Mouse (Mus musculus): ENCODE data around the gene Ddn.
A peak's percentile ranks its signal among the peaks of the same experiment; 100 is the strongest.
"Not testable (repeated sequence)": the region's sequence is repeated elsewhere in the genome, so short reads cannot be mapped to it uniquely, and the experiment has no call there.

Ddn gene

DNA sequence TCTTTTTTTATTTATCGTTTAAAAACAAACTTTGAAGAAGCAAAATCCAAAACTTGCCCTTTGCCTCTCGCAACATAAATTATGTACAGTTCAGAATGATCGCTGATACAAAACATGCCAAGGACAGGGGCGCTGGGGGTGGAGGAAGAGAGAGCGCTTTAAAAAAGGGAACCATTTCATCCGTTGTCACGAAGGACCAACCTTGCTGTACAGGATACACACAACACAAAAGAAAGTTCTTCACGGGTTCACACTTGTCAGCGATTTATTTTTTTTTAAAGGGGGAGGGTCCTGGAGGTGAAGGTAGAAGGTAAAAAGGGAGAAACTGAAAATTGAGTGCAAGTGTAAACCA, 22.4 kb upstream of the Ddn start:
- no peak for DNase-seq (ENCODE audit: low read depth, low spot score)

DNA sequence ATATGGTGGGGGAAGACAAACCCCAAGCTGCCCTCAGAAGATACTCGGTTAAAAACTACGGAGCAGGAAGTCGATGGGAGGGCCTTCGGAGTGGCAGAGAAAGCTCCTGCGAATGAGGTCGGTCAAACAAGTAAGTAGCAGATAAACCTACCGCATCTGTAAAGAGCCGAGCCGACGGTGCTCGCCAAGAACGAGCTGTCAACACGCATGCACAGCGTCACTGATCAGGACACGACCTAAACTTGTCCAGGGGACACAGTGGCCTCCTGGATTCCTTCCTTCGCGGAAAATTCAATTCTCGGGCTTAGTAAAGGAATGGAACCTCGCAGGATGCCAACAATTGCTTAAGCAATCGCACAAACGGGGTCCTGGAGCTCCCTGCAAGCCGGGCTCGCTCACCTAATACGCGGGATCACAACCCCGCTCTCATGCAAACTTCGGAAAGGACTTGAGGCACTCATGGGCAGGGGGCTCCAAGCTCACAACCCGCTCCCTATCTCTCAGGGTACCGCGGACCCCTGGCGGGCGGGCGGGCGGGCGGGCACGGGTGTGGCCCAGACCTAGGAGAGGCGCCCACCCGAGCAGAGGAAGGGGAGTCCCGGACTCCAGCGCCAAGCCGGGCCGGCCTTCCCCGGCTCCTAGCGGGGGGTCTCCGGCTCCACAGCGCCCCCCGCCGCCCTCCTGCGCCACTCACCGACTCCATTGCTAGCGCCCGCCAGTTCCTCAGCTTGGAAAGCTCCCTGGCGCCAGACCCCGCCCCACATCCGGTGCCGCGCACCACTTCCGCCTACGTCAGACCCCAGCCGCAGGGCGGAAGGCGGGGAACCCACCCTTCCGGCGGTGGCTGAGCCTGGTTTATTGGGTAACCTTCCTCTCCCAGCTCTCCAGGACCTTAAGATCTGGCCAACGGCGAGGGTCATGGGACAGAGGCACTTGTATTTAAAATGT, 21.7 kb upstream of the Ddn start, which contains the start of gene Prkag1:
Prkag1 (minus strand) TSS at position 786 of the 948 bp plus-strand sequence.
- peak; percentile 90 for DNase-seq (ENCODE audit: low read depth, low spot score)

DNA sequence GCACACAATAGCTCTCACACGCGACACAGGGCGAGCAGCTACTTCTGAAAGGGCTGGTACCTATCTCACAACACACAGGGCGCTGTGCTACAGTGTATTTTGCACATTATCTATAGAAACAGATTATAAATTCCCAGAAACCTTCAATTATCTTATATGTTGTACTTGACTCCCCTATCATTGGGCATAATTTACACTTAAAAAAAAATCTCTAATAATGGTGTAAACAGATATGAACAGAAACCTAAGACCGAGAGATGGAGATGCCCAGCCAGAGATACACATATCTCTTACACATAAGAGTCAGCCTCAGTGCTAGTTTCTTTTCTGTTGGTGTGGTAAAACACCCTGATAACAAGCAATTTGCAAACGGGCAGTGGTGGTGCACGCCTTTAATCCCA, 18.3 kb upstream of the Ddn start:
- no peak for DNase-seq (ENCODE audit: low read depth, low spot score)

DNA sequence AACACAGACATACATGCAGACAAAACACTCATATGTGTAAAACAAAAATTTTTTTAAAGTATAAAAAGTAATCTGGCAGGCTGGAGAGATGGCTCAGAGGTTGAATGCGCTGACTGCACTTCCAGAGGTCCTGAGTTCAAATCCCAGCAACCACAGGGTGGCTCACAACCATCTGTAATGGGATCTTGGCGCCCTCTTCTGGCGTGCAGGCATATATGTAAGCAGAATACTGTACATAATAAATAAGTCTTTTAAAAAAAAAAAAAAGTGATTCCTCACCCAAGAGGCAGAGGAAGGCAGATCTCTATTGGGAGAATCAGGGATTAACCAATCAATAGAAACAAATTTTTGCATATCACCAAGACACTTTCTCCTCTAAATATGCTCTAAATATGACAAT, 14.1 kb upstream of the Ddn start:
- DNase-seq (ENCODE audit: low read depth, low spot score), result no peak

DNA sequence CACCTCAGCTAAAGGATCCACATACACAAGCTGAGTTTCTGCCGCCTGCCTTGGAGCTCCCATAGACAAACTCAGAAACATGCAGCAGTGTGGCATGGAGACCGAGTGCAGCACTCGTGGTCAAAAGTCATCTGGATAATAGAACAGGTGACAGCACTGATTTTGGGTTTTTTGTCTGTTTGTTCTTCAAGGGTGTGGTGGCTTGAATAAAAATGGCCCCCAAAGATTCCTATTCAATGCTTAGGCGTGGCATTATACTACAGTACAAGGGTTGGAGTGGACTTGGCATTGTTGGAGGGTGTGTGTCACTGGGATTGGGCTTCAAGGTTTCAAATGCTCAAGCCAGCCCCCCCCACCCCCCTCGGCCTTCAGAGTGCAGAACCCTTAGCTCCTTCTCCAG, 12.9 kb upstream of the Ddn start:
- DNase-seq (ENCODE audit: low read depth, low spot score), result no peak

DNA sequence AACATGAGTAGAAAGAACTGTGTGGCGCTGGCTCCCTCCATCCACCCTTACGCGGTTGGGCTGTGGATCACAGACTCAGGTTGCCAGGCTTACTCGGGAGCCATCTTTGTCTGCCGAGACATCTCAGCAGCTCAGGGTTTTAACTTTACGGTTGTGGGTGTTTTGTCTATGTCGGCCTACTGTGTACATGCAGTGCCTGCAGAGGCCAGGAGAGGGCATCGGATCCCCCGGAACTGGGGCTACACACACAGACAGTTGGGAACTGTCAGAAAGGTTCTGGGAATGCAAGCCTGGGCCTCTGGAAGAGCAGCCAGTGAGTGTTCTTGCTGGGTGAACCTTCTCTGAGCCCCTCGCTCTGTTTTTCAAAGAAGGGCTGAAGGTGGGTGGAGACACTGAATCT, 12.1 kb upstream of the Ddn start:
- no peak for DNase-seq (ENCODE audit: low read depth, low spot score)

DNA sequence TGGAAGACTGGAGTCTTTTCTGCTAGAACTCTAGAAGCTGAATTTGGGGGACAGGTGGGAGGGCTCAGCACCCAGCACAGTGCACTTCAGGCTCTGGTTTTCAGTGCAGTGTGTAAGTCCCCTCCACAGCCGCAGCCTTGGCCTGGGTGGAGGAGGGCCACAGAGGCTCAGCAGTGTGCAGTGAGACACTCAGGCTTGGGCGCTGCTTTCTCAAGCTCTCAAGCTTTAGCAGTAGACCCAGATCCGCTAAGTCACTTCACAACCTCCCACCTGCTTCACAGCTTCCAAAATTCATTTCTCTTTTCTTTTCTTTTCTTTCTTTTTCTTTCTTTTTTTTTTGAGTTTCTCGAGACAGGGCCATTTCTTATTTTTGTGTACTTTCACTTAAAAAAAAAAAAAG, 11.6 kb upstream of the Ddn start:
- no peak for DNase-seq (ENCODE audit: low read depth, low spot score)

DNA sequence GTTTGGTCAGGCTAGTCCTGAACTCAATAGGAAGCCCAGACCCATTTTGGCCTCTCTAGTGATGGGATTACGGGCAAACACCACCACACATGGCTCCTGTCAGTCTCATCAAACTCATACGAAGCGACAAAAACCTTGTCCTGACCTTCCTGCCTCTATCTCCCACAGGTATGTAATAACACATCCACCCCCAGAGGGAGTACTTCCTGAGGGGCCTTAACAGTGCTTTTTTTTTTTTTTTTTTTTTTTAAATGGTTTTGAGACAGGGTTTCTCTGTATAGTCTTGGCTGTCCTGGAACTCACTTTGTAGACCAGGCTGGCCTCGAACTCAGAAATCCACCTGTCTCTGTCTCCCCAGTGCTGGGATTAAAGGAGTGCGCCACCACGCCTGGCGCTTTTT, 8.9 kb upstream of the Ddn start:
- DNase-seq (ENCODE audit: low read depth, low spot score), result no peak

DNA sequence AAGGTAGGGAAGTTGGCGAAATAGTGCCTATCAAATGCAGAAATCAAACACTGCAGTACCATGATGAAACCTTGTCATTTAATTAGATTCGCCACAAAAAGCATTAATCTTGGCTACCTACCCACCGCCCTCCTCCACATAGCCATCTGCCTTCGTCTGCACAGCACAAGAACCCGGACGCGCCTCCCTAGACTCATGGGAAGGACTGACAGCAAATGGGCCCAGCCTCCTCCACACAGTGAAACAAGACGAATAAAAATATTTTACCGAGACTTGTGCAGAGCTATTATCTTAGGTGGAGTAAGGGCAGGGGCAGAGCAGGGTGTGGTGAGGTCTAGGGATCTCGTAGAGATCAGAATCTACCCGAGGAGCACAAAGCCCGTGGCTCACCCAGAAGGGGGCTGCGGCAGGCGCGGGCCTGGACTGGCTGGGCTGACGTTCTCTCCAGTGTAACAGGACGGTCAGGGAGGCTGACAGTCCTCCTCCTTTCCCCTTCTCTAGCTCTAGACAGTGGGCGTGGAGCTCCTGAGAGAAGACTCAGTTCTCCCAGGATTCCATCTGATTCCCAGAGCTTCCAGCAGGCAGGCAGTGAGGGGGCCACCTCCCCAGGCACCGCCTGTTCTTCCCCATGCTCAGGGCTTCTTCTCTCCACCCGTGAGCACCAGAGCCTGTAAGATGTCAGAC, 3.6 kb upstream of the Ddn start:
- no peak for DNase-seq (ENCODE audit: low read depth, low spot score)

DNA sequence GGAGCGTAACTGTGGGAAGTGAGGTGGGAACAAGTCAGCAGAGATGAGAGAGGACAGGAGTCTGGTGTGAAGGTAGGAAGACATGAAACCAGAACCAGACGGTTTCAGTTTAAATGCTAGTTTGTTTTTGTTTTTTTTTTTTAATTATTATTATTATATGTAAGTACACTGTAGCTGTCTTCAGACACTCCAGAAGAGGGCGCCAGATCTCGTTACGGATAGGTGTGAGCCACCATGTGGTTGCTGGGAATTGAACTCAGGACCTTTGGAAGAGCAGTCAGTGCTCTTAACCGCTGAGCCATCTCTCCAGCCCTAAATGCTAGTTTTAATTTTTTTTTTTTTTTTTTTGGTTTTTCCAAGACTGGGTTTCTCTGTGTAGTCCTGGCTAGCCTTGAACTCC, 922 bp upstream of the Ddn start:
- not testable (repeated sequence) for DNase-seq (ENCODE audit: low read depth, low spot score)

DNA sequence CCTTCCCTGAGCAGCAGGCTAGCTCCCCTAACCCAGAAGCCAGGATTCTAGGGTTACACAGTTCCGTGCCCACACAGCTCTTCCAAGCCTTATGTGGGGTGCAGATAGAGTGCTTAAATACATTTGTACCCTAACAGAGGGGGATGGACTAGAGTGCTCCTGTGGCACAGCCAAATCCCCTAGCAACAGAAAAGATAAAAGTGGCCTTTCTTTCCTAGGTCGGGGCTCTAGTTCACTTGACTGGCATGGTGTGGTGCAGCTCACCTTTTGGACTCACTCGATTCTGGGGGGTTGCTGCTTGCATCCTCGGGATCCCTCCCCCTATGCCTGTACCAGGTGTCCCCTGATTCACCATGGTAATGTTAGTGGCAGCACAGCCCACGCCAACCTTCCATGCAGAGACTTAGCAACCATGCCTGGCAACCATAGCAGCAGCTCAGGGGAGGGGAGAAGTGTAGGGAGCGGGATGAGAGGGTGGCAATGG, 597 bp downstream of the Ddn start:
- no peak for DNase-seq (ENCODE audit: low read depth, low spot score)

DNA sequence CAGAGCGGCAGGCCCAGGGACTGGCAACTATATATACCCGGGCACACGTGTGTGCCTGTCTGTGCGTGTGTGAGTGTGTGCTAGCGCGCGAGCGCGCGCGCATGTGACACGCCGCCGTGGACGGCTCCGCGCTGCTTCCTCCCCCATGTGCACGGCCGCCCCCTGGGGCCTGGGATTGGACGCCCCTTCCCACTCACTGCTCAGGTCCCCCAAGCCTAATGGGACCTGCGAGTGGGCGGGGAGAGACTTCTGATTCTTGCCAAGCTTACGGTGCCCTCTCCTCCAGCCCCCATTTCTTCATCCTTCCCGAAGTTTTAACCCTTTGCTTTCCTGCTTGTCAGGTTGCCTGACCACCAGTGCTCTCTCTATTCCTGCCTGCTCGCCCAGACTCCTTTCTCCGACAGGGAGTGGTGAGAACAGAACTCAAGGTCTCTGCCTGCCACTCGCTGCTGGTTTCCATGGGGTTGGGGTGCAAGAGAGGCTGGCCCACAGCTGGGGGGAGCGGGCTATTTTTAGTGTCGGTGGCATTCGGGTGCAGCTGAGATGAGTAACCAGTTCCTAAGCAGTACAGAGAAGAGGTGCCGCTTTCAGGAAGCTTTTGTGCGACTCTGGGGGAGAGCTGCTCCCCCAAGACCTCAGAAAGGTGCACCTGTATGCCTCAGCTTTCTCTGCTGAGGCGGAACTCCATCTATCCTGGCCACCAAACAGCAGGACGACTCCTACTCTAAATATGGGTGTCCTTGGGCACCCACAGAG, 1.2 kb downstream of the Ddn start:
- DNase-seq (ENCODE audit: low read depth, low spot score), result no peak

DNA sequence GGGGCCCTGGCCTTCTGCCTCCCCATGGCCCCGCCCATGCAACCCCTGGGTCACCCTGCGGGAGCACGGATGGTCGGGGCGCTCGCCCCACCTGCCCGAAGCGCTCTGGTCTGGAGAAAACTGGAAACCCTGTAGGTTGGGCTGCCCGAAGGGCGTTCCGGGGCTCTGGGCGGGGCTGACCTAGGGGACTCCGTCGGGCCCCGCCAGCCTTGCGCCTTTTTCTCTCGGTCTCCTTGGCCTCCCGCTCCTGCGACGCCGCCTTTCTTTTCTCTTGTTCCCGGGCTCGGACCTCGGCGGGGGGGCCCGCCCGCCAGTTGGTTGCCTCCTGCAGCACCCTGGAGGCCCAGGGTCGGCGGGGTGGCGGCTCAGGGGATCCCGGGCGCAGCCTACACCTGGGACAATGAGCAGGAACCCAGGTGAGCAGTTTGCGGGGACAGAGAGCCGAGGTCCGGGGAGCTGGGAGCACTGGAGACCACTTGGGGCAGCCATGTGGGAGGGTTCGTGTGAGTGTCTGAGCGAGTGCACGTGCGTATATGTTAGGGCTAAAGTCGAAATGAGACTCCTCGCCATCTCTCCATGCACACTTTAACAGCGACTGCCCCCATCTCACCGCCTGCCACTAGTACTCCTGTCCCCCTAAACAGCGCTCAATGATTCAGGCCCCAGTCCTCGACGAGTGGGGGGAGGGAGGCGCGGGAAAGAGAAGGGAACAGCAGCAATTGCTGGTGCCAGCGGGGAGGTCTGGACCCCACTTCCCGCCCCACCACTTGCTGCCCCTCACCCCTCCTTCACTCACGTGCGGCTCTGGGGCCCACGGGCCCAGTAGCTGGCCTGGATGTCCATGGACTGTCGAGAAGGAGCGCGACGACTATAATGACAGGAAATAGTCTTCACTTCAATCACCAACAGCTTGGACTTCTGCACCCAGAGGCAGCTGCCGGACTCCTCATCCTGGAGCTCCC, 2.2 kb downstream of the Ddn start:
- DNase-seq (ENCODE audit: low read depth, low spot score), result no peak

DNA sequence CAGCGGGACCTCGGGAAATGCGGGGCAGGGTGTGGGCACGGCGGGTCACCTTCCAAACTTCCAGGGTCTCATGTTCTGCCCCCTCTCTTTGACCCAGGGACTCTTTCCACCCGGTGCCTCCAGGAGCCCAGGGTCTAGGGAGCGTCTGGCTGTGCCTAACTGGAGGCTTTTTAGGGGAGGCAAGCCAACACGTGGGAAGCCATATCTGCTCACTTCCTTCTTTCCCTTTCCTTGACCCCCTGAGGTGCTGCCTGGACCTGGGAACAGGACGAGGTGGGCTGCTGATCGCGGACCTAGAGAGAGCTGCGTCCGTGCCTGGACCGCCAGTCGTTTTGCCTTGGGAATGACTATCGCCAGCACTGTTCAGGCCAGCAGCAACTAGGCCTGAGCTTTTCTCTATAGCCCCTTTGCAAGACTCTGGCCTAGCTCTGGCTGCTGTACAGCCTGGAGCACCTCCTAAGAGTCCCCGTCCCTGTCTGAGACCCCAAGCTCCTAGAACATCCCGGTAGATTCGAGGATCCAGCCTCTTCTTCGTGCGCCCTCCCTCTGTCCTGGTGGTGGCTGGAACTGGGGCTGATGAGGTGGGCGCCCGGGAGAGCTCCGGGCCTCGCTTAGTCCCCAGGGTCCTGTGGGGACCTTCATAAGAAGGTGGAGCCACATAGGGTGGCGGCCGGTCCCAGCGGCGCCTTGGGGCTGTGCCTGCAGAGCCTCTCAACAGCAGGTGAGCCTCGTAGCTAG, 3.0 kb downstream of the Ddn start:
- no peak for DNase-seq (ENCODE audit: low read depth, low spot score)

DNA sequence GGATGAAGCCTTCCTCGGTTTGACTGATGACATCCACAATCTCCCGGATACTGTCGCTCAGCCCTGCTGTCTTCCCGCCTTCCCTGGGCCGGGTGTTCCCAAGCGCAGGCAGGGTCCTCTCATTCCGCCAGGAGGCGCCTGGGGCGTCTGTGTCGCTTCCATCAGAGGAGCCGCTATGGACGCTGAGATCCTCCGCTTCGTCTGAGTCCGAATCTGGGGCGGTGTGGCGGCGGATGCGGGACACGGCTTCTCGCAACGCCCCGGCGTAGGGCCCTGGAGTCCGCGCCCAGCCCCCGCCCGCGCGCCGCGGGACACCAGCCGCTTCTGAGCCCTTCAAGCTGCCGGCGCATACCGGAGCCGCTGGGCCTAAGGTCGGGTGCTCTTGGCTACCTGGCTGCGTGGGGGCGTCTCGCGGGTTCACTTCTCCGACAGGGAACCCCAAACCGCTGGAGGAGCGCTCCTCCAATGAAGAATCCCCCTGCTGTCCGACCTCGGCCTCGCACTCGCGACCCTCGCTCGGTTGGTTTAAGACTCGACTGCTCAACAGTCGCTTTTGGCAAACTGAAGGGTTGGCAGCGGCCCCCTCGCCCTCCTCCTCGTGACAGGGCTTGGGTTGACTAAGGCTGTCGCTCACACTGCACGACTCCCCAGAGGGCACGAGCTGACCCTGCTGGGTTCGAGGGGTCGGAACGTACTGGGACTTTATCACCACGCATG, 3.8 kb downstream of the Ddn start:
- DNase-seq (ENCODE audit: low read depth, low spot score), result no peak

DNA sequence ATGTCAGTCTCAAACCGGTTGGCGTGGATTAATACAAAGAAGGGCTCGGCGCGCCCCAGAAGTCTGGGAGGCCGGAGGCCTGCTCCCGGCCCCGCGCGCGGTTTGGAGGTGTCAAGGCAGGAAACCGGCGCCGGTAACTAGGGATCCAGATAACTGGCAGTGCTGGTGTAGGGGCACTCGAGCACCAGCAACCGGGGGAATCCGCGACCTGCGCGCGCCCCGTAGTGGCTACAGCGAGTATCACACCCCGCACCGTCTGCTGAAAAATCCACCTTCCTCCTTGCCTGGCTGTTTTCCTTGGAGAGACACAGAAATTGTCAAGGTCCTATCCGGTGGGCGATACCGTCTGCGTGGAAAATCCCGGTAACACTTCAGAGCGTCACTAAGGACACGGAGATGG, 5.2 kb downstream of the Ddn start:
- peak; percentile 61 for DNase-seq (ENCODE audit: low read depth, low spot score)

DNA sequence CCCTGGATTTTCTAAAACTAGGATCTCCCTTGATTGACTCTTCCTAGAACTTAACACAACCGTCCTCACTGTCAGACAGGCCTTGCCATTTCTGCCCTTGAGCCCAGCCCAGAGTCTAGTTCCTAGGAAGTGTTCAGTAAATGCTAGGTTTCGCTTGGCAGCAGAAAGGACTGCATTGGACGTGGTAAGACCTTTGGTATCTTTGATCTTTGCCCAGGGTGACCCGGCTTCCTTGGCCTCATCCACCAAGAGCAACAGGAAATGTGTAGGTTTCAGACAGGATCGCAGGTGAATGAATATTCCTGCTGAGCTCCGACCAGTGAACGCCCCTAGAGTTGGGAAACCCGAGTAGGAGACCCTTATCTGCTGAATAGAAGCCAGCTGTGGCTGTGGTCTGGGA, 6.4 kb downstream of the Ddn start:
- no peak for DNase-seq (ENCODE audit: low read depth, low spot score)

DNA sequence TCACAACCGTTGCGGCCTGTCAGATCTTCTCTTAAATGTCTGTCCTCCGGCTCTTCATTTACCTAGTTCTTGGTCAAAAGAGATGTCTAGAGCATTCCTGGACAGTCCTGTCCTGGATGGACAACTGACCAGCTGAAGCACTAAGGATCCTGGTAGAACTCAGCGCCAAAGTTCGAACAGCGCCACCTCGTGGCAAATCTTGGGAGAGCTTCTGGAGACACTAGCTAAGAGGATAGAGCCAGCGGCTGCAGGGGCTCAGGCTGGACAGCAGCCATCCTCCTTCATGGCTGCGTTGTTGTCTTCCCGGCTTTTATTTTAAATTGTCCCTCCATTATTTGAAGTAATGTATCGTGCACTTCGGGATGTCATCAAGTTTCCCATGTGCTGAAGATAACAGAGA, 9.9 kb downstream of the Ddn start:
- peak; percentile 77 for DNase-seq (ENCODE audit: low read depth, low spot score)

DNA sequence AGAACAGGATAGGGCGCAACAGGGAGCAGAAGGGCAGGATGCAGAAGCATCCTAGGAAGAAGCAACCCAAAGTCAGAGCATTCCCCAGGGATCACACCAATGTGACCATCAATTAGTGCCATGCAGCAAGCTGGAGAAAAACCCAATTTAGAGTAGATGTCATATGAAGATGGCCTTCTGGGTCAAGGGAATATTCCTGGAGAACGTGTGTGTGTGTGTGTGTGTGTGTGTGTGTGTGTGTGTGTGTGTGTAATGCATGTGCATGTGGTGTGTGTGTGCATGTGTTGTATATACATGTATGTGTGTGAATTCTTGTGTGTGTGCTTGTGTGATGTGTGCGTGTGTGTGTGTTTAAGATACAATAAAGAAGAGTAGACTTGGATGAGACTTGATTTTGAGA, 10.4 kb downstream of the Ddn start:
- DNase-seq (ENCODE audit: low read depth, low spot score), result no peak
